Mouse (Mus musculus): ENCODE measurements around the gene Stxbp2. TPM values are rescaled to one million over a fixed set of nuclear protein-coding genes. Genes with fewer than 3 reads are reported as not detected.

The Stxbp2 gene
- polyA plus RNA-seq, 1 experiment from 2014 or later: 79.1 TPM

- Histone ChIP-seq H3K27me3 (ENCODE audit: insufficient read depth, poor library complexity, severe bottlenecking) (no peaks in the 10 kb centered on the region), H3K9me3 (no peaks in the 10 kb centered on the region), H3K36me3 (peaks cover 29% of the 10 kb centered on the region), H3K4me3 (peak within 1 kb of the TSS; percentile 95), H3K4me1 (0 out of 2 replicates have a peak, but pooled peaks cover 13% of the 10 kb centered on the region), H3K27ac (peak within 1 kb of the TSS; percentile 96)
- under 1% methylated on average over 61 of the region's 61 CpGs for WGBS
- DNase-seq (ENCODE audit: low spot score): peak; percentile 97
Observed at GRCm38 (mm10) chr8:3676131-3676992, 45.6 kb downstream of the Stxbp2 start, which contains the start of gene Trappc5. Trappc5 (plus strand) TSS chr8:3676299.

GRCm38 (mm10) chr8:3676993-3677579 is 46.3 kb downstream of the Stxbp2 start:
- Histone ChIP-seq H3K9me3 (no peaks in the 10 kb centered on the region), H3K27ac (peak overlapping the region; percentile 96), H3K4me1 (0 out of 2 replicates have a peak, but pooled peaks cover 13% of the 10 kb centered on the region), H3K36me3 (peaks cover 36% of the 10 kb centered on the region), H3K4me3 (peak overlapping the region; percentile 95), H3K27me3 (ENCODE audit: insufficient read depth, poor library complexity, severe bottlenecking) (no peaks in the 10 kb centered on the region)
- 6% methylated on average over 15 of the region's 15 CpGs for WGBS
- DNase-seq (ENCODE audit: low spot score): no peak

- DNase-seq (ENCODE audit: low spot score): no peak
- H3K27me3 ChIP-seq (ENCODE audit: insufficient read depth, poor library complexity, severe bottlenecking): no peaks in the 10 kb centered on the region
- H3K4me1 ChIP-seq: 0 out of 2 replicates have a peak, but pooled peaks cover 13% of the 10 kb centered on the region
- H3K9me3 ChIP-seq: no peaks in the 10 kb centered on the region
- peaks cover 41% of the 10 kb centered on the region for H3K36me3 ChIP-seq
- H3K27ac ChIP-seq: no peak overlapping the region
- H3K4me3 ChIP-seq: no peak overlapping the region
- 94% methylated on average over 23 of the region's 23 CpGs for WGBS
Observed at GRCm38 (mm10) chr8:3678831-3679230, 48.1 kb downstream of the Stxbp2 start.

GRCm38 (mm10) chr8:3679236-3679635 is 48.5 kb downstream of the Stxbp2 start:
- Histone ChIP-seq H3K27me3 (ENCODE audit: insufficient read depth, poor library complexity, severe bottlenecking) (no peaks in the 10 kb centered on the region), H3K36me3 (peaks cover 41% of the 10 kb centered on the region), H3K27ac (no peak overlapping the region), H3K4me3 (no peak overlapping the region), H3K9me3 (no peaks in the 10 kb centered on the region), H3K4me1 (0 out of 2 replicates have a peak, but pooled peaks cover 13% of the 10 kb centered on the region)
- no peak for DNase-seq (ENCODE audit: low spot score)
- WGBS: 91% methylated on average over 23 of the region's 23 CpGs

- DNase-seq (ENCODE audit: low spot score): no peak
Observed at GRCm38 (mm10) chr8:3679656-3680055, 48.9 kb downstream of the Stxbp2 start.

GRCm38 (mm10) chr8:3682435-3682834 is 51.7 kb downstream of the Stxbp2 start:
- Histone ChIP-seq H3K27me3 (ENCODE audit: insufficient read depth, poor library complexity, severe bottlenecking) (no peaks in the 10 kb centered on the region), H3K27ac (no peak overlapping the region), H3K4me1 (0 out of 2 replicates have a peak, but pooled peaks cover 7% of the 10 kb centered on the region), H3K4me3 (no peak overlapping the region), H3K36me3 (peaks cover 41% of the 10 kb centered on the region), H3K9me3 (no peaks in the 10 kb centered on the region)
- DNase-seq (ENCODE audit: low spot score): no peak
- 87% methylated on average over 5 of the region's 5 CpGs for WGBS

More at GRCm38 (mm10) chr8:3679656-3680055, 48.9 kb downstream of the Stxbp2 start:
- Histone ChIP-seq H3K4me3 (no peak overlapping the region), H3K27me3 (ENCODE audit: insufficient read depth, poor library complexity, severe bottlenecking) (no peaks in the 10 kb centered on the region), H3K9me3 (no peaks in the 10 kb centered on the region), H3K27ac (no peak overlapping the region), H3K36me3 (peaks cover 41% of the 10 kb centered on the region), H3K4me1 (0 out of 2 replicates have a peak, but pooled peaks cover 13% of the 10 kb centered on the region)
- 93% methylated on average over 5 of the region's 5 CpGs for WGBS

GRCm38 (mm10) chr8:3683408-3684176 is 52.8 kb downstream of the Stxbp2 start:
- H3K27me3 ChIP-seq (ENCODE audit: insufficient read depth, poor library complexity, severe bottlenecking): no peaks in the 10 kb centered on the region
- H3K27ac ChIP-seq: no peak overlapping the region
- peaks cover 39% of the 10 kb centered on the region for H3K36me3 ChIP-seq
- 0 out of 2 replicates have a peak, but pooled peaks cover 4% of the 10 kb centered on the region for H3K4me1 ChIP-seq
- no peak overlapping the region for H3K4me3 ChIP-seq
- no peaks in the 10 kb centered on the region for H3K9me3 ChIP-seq
- WGBS: 69% methylated on average over 6 of the region's 6 CpGs
- no peak for DNase-seq (ENCODE audit: low spot score)

- Histone ChIP-seq H3K36me3 (peaks cover 30% of the 10 kb centered on the region), H3K27ac (no peak overlapping the region), H3K27me3 (ENCODE audit: insufficient read depth, poor library complexity, severe bottlenecking) (no peaks in the 10 kb centered on the region), H3K4me3 (no peak overlapping the region), H3K4me1 (no peaks in the 10 kb centered on the region), H3K9me3 (no peaks in the 10 kb centered on the region)
- no peak for DNase-seq (ENCODE audit: low spot score)
Observed at GRCm38 (mm10) chr8:3684530-3684929, 53.8 kb downstream of the Stxbp2 start.

GRCm38 (mm10) chr8:3685422-3685821 is 54.7 kb downstream of the Stxbp2 start:
- Histone ChIP-seq H3K27me3 (ENCODE audit: insufficient read depth, poor library complexity, severe bottlenecking) (no peaks in the 10 kb centered on the region), H3K4me1 (no peaks in the 10 kb centered on the region), H3K27ac (no peak overlapping the region), H3K4me3 (no peak overlapping the region), H3K36me3 (peaks cover 21% of the 10 kb centered on the region), H3K9me3 (no peaks in the 10 kb centered on the region)
- DNase-seq (ENCODE audit: low spot score): no peak
- 62% methylated on average over 5 of the region's 5 CpGs for whole genome bisulfite sequencing

GRCm38 (mm10) chr8:3687537-3687936 is 56.8 kb downstream of the Stxbp2 start:
- H3K27me3 ChIP-seq (ENCODE audit: insufficient read depth, poor library complexity, severe bottlenecking): no peaks in the 10 kb centered on the region
- H3K4me3 ChIP-seq: no peak overlapping the region
- WGBS: 68% methylated on average over 6 of the region's 6 CpGs
- 0 out of 2 replicates have a peak, but pooled peaks cover under 1% of the 10 kb centered on the region for H3K36me3 ChIP-seq
- no peaks in the 10 kb centered on the region for H3K9me3 ChIP-seq
- H3K27ac ChIP-seq: no peak overlapping the region
- no peaks in the 10 kb centered on the region for H3K4me1 ChIP-seq
- DNase-seq (ENCODE audit: low spot score): no peak

GRCm38 (mm10) chr8:3690774-3691173 is 60.0 kb downstream of the Stxbp2 start:
- no peak overlapping the region for H3K4me3 ChIP-seq
- H3K27ac ChIP-seq: no peak overlapping the region
- no peaks in the 10 kb centered on the region for H3K9me3 ChIP-seq
- H3K4me1 ChIP-seq: no peaks in the 10 kb centered on the region
- no peaks in the 10 kb centered on the region for H3K27me3 ChIP-seq (ENCODE audit: insufficient read depth, poor library complexity, severe bottlenecking)
- DNase-seq (ENCODE audit: low spot score): no peak
- no peaks in the 10 kb centered on the region for H3K36me3 ChIP-seq
- whole genome bisulfite sequencing: 69% methylated on average over 3 of the region's 3 CpGs

All from heart, embryonic 10.5 days (tissue).